Mouse (Mus musculus) liver, embryonic 14.5 days (tissue): ENCODE measurements at regions not wholly inside any gene's neighbourhood (a gene's known extent, or its start where the extent isn't known, plus 50 kb on each side); places are given as distances from the start of the nearest gene placed in this dataset.
"Not testable (repeated sequence)": the region's sequence is repeated elsewhere in the genome, so short reads cannot be mapped to it uniquely, and the experiment has no call there.

ENCODE experiments used
- ATAC-seq: fragments of 200-750 bp; cut with Nextera tagmentation; 2 replicates; pipeline ENCODE4 v1.8.0; 2017; ENCODE audit warnings: moderate number of reproducible peaks, mild to moderate bottlenecking, moderate library complexity; ENCODE audit not compliant: insufficient read depth
- DNase-seq, 3 experiments: peaks; one replicate each; pipeline ENCODE4 v3.0.0-alpha.2; 2012 to 2013; ENCODE audit warnings: low read depth in 3 of 3, low spot score in 3 of 3
- H3K27ac ChIP-seq: fragments of 300-500 bp; sonication (generic); 2 replicates; pipeline ENCODE4 v1.5.1; 2014; ENCODE audit warnings: moderate library complexity, mild to moderate bottlenecking, control low read depth, inconsistent platforms
- H3K27me3 ChIP-seq: fragments of 300-500 bp; sonication (generic); 2 replicates; pipeline ENCODE4 v1.6.1; 2014; ENCODE audit warnings: mild to moderate bottlenecking, low read length, moderate library complexity; ENCODE audit not compliant: control insufficient read depth, insufficient read depth
- H3K36me3 ChIP-seq: fragments of 300-500 bp; sonication (generic); replicated peaks from 2 replicates; pipeline ENCODE4 v1.6.1; 2014; ENCODE audit warnings: low read depth; ENCODE audit not compliant: control insufficient read depth, insufficient read depth
- H3K4me1 ChIP-seq, 2 experiments: fragments of 200-500 bp in 1 of 2; fragments of 300-500 bp in 1 of 2; sonication (generic) in 1 of 2; replicated peaks; 2 replicates each; pipeline ENCODE4 v1.6.1; 2012 to 2014; ENCODE audit warnings: antibody characterized with exemption in 1 of 2, inconsistent platforms in 1 of 2, low read length in 1 of 2; ENCODE audit not compliant: control insufficient read depth in 2 of 2, insufficient read depth in 2 of 2
- H3K4me2 ChIP-seq: fragments of 300-500 bp; sonication (generic); 2 replicates; pipeline ENCODE4 v1.6.1; 2014; ENCODE audit warnings: low read depth, mild to moderate bottlenecking, control low read depth, moderate library complexity
- H3K4me3 ChIP-seq, 2 experiments: fragments of 200-500 bp in 1 of 2; fragments of 300-500 bp in 1 of 2; sonication (generic) in 1 of 2; 2 replicates each; pipeline ENCODE4 v1.5.1; 2012 to 2014; ENCODE audit warnings: low read depth in 2 of 2, low read length in 2 of 2, mild to moderate bottlenecking in 2 of 2, control low read depth in 1 of 2, inconsistent platforms in 1 of 2, moderate library complexity in 1 of 2; ENCODE audit not compliant: insufficient read depth in 1 of 2
- H3K9ac ChIP-seq: fragments of 300-500 bp; sonication (generic); replicated peaks from 2 replicates; pipeline ENCODE4 v1.6.1; 2014; ENCODE audit warnings: mild to moderate bottlenecking, control low read depth, moderate library complexity
- H3K9me3 ChIP-seq: fragments of 300-500 bp; sonication (generic); 2 replicates; pipeline ENCODE4 v1.6.1; 2016; ENCODE audit warnings: low read length, mixed read lengths; ENCODE audit not compliant: control insufficient read depth
- CTCF ChIP-seq: IDR thresholded peaks from 2 replicates; pipeline ENCODE4 v1.5.1; 2016; ENCODE audit warnings: antibody characterized with exemption, low read depth, control low read depth
- EP300 ChIP-seq: IDR thresholded peaks from 2 replicates; pipeline ENCODE4 v1.6.1; 2016; ENCODE audit warnings: antibody characterized with exemption, low read depth
- WGBS: fragments of 180-500 bp; shearing (Covaris S2); extraction: QIAGEN DNeasy Blood & Tissue Kit; methylation state at CpG from one replicate; pipeline ENCODE4 v1.1.7; 2014; ENCODE audit not compliant: insufficient replicate concordance; 5-methylcytosine and 5-hydroxymethylcytosine counted together

DNA sequence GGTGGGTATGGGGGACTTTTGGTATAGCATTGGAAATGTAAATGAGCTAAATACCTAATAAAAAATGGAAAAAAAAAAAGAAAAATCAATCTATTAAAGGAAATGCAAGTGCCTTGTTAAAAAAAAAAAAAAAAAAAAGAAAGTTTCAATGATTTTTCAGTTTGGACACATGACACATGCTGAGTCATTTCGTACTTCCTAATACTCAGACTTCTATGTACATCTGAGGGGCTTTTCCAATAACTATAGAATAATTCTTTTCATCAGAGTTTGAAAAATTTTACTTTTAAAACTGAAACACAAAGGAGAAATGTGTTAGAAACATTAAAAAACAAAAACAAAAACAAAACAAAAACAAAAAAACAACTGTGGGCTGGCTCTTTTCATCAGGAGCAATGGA is 162.4 kb upstream of the Ube2e1 start:
- Histone ChIP-seq H3K9me3 (no peaks in the 10 kb centered on the region), H3K4me2 (no peak overlapping the region), H3K9ac (no peak overlapping the region), H3K4me3 (no peak overlapping the region), H3K36me3 (no peaks in the 10 kb centered on the region), H3K27ac (no peak overlapping the region), H3K4me1 (no peaks in the 10 kb centered on the region), H3K27me3 (no peaks in the 10 kb centered on the region)
- no peak for ATAC-seq
- WGBS, result 38% methylated on average over 1 of the region's 1 CpGs
- TF ChIP-seq CTCF (no peak), EP300 (no peak)
- no peak for DNase-seq

DNA sequence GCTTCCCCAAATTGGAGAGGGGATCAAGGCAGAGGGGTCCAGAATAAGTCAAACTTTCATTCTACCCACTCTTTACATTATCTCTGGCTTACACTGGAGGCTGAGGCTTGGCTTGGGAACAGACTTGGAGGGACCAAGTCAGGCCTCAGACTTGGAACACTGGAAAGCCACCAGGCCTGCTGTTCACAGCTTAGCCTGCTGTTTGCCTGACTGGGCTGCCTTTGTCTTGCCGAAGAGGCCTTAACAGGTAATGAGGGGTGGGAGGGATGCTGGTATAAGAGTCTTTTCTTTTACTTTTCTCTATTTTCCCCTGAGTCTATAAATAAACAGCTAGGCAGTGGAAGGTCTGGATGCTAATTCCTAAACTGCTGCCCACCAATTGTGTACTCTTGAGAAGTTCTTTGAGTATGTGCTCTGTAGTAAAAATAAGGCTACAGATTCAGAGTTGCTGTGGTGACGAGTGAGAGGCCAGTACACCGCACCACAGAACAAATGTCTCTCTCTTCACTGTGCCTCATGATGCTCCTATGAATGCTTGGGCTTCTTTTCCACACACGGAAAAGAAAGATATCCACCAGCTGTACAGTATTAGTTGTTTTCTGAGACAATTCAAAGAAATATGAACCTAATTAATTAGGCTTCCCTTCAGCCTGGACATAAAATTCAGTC is 154.6 kb upstream of the Ube2e1 start:
- WGBS, result 64% methylated on average over 4 of the region's 4 CpGs
- Histone ChIP-seq H3K27ac (no peak overlapping the region), H3K4me2 (no peak overlapping the region), H3K36me3 (no peaks in the 10 kb centered on the region), H3K27me3 (no peaks in the 10 kb centered on the region), H3K9ac (no peak overlapping the region), H3K9me3 (no peaks in the 10 kb centered on the region), H3K4me3 (no peak overlapping the region), H3K4me1 (no peaks in the 10 kb centered on the region)
- ATAC-seq (no peak), DNase-seq (no peak)
- TF ChIP-seq CTCF, result no peak
- no peak for TF ChIP-seq EP300

DNA sequence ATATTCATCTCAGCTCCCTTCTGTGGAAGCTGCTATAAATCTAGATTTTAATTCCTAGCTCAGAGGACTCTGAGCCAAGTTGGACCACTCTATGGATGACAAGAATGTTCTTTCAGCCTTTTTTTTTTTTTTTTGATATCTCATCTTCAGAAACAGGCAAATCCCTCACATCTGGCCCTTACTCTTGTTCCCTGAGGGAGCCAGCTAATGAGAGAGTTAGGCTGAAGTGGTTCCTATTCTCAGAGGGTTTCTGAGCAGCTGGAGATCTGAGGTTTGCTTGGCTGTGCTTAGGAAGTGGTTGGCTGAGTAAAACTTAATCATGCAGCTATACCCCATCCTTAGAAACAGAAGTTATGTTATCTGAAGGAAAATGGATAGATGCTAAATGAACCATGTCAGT is 153.9 kb upstream of the Ube2e1 start:
- DNase-seq, result no peak
- no peak for TF ChIP-seq EP300
- TF ChIP-seq CTCF, result no peak
- Histone ChIP-seq H3K27me3 (no peaks in the 10 kb centered on the region), H3K36me3 (no peaks in the 10 kb centered on the region), H3K9ac (no peak overlapping the region), H3K4me2 (no peak overlapping the region), H3K4me1 (no peaks in the 10 kb centered on the region), H3K9me3 (no peaks in the 10 kb centered on the region), H3K4me3 (no peak overlapping the region), H3K27ac (no peak overlapping the region)
- ATAC-seq, result no peak

DNA sequence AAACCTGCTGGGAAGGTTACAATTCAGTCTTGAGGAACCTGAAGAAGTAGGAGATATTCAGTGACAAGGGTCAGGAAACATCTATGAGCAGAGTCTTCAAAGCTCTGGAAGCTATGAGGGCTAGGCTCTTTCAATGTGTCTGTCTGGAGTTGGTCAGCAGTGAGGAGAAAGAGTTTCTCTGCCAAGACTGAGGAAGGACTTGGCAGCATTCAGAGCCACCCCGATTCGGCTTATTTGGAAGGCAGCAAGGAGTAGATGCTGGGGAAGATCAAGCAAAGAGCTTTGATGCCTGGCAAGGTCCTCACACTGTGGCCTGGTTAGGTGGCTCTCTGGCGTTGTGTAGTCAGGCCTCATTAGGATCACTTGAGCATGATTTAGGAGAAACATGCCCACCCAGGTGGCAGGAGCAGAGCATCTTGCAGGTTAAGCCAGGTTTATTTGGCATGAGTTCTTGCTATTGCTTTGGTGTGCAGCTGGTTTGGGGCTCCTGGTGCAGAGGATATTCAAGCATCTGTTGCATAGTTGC is 145.2 kb upstream of the Ube2e1 start:
- no peak overlapping the region for H3K4me3 ChIP-seq
- H3K27me3 ChIP-seq, result no peaks in the 10 kb centered on the region
- H3K4me2 ChIP-seq, result no peak overlapping the region
- H3K36me3 ChIP-seq, result no peaks in the 10 kb centered on the region
- 61% methylated on average over 3 of the region's 3 CpGs for WGBS
- ATAC-seq (no peak), DNase-seq (no peak)
- no peak overlapping the region for H3K9ac ChIP-seq
- TF ChIP-seq CTCF (no peak), EP300 (no peak)
- no peaks in the 10 kb centered on the region for H3K4me1 ChIP-seq
- no peak overlapping the region for H3K27ac ChIP-seq
- no peaks in the 10 kb centered on the region for H3K9me3 ChIP-seq

DNA sequence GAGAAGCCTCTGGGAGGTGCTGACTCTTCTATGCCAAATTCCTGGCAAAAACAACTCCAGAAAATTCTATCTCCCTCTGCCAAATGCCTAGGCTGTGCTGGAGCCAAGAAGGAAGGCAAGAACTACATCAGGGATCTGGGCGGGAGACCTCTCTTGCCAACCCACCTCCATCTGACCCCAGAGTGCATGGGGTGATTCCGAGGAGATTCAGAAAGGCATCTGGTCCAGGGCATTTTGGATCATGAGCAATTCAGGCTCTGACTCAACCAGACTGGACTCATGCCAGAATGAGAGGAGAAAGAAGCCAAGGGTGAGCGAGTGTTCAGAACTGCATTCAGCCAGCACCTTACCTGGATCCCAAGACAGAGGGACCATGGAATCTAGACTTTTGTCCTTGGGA is 137.0 kb upstream of the Ube2e1 start:
- H3K9ac ChIP-seq, result no peak overlapping the region
- H3K27me3 ChIP-seq, result no peaks in the 10 kb centered on the region
- no peaks in the 10 kb centered on the region for H3K4me1 ChIP-seq
- H3K4me2 ChIP-seq, result no peak overlapping the region
- H3K27ac ChIP-seq, result no peak overlapping the region
- no peaks in the 10 kb centered on the region for H3K36me3 ChIP-seq
- DNase-seq (no peak), ATAC-seq (no peak)
- WGBS, result 70% methylated on average over 3 of the region's 3 CpGs
- H3K4me3 ChIP-seq, result no peak overlapping the region
- H3K9me3 ChIP-seq, result no peaks in the 10 kb centered on the region
- no peak for TF ChIP-seq CTCF
- TF ChIP-seq EP300, result no peak

DNA sequence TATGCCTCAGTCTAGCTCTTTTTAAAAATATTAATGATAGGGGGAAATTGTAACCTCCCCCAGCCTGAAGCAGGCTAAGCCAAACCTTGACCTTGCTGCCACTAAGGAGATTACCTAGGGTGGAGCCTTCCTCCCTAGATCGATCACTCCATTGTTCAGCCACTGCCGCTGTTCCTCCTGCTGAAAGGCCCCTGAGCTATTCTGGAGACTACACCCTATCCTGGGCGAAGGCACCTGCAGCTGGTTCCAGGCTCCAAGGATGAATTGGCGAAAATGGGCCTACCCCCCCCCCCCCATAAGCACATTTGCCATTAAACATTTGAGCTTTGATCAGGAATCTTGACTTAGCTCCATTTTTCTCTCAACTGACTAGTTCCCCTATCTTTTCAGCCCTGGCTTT is 135.2 kb upstream of the Ube2e1 start:
- H3K4me3 ChIP-seq, H3K9me3 ChIP-seq, H3K27me3 ChIP-seq, ATAC-seq, H3K27ac ChIP-seq, DNase-seq, H3K4me2 ChIP-seq, H3K4me1 ChIP-seq, H3K36me3 ChIP-seq, H3K9ac ChIP-seq: not testable (repeated sequence)
- 50% methylated on average over 4 of the region's 4 CpGs for WGBS

DNA sequence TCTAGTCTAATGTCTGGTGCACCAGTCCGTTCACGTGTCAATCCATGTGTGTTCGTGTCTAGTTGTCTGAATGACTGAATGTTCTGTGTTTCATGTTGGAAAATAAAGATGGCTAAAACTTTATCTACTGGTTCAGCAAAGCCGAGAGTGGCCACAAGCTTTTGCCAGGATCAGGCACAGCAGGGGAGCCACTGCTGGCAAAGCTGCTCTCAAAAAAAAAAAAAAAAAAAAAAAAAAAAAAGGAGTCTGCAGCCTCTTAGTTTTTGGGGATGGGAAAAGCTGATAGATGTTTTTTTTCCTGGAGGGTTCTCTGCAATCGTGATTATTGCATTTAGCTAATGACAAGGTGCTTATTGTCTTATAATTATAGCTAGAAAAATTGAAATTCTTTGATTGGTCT is 132.5 kb upstream of the Ube2e1 start:
- not testable (repeated sequence) for H3K27me3 ChIP-seq, H3K36me3 ChIP-seq, DNase-seq, H3K4me2 ChIP-seq, H3K9me3 ChIP-seq, H3K4me1 ChIP-seq, H3K27ac ChIP-seq, ATAC-seq, H3K9ac ChIP-seq, H3K4me3 ChIP-seq
- 27% methylated on average over 5 of the region's 5 CpGs for WGBS
